Mouse (Mus musculus) urinary bladder, postnatal 4 days (tissue): Measurements from ENCODE around the gene Olfr1.

Source experiments
- DNase-seq, 2 experiments: peaks; one replicate each; pipeline ENCODE4 v3.0.0; 2021 to 2022; ENCODE audit warnings: low spot score in 2 of 2

Gene Olfr1

DNA sequence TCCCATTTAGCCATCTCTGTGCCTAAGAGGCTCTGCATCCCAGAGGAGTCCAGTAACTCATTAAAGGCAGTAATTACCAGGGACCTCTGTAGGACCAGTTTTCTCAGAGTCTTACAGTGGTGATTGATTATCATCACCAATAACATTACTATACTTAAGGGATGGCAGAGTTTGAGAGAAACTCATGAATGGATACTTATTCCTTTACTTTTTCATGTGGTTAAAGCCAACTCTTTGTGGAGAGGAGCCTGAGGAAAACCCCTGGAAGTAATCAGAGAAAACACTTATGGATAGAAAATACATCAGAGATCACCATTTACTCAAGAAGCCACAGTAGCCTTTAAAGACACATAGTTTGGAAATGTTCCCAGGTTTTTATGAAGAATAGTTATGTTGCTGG lies at the start of gene Olfr1:
Gene Olfr1, minus strand, starts transcription at position 101 of the 400 bp plus-strand sequence.
- DNase-seq = no peak

- DNase-seq = no peak
Observed at GRCm38 (mm10) chr11:73428377-73428776, 29.0 kb upstream of the Olfr1 start, which contains the start of gene Olfr378. Gene Olfr378 (minus strand): TSS chr11:73428477.

- no peak for DNase-seq
Observed at GRCm38 (mm10) chr11:73395374-73395773, 4.0 kb downstream of the Olfr1 start.

DNA sequence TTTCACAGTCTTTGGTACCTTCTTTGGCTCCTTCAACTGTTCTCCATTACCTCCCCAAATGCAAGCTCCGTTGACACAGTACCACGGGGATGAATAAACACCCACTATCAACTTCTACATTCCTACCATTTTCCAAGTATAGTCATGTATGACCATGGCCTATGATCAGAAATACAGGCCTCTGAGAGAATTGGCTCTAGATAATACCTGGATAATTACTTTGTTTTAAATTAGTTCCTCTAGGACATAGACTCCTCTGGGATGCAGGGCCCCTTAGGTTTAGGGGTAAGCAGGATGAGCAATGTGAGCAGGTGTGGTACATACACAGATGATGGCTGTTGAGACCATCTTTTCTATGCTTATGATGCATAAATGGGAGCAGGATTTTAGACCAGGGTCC lies 28.5 kb downstream of the Olfr1 start, which contains the start of gene Olfr376:
Gene Olfr376, plus strand, starts transcription at position 301 of the 400 bp plus-strand sequence.
- DNase-seq = no peak

GRCm38 (mm10) chr11:73350483-73350882 lies 48.9 kb downstream of the Olfr1 start, which contains the start of gene Olfr20:
Gene Olfr20 (plus strand): TSS chr11:73350783.
- no peak for DNase-seq
